Mouse (Mus musculus) c-Kit-positive CD71-positive TER-119-negative erythroid progenitor cells, embryonic 14.5 days (primary cell): ENCODE results near the gene Anks1.
"Not testable (repeated sequence)": the region's sequence is repeated elsewhere in the genome, so short reads cannot be mapped to it uniquely, and the experiment has no call there.

Experiments
- DNase-seq: peaks from one replicate; pipeline ENCODE4 v3.0.0-alpha.2; 2013; ENCODE audit warnings: low read depth

Anks1 gene

GRCm38 (mm10) chr17:27966508-27967021 lies 57.5 kb downstream of the Anks1 start:
- no peak for DNase-seq

- no peak for DNase-seq
These were observed 58.4 kb downstream of the Anks1 start for GRCm38 (mm10) chr17:27967529-27967928.

GRCm38 (mm10) chr17:27968033-27968750 lies 59.1 kb downstream of the Anks1 start:
- DNase-seq: no peak

- DNase-seq: no peak
These were observed 59.8 kb downstream of the Anks1 start for GRCm38 (mm10) chr17:27968903-27969302.

- DNase-seq: no peak
These were observed 60.3 kb downstream of the Anks1 start for GRCm38 (mm10) chr17:27969365-27969764.

GRCm38 (mm10) chr17:27969896-27970295 lies 60.8 kb downstream of the Anks1 start:
- DNase-seq: no peak

GRCm38 (mm10) chr17:27970305-27970704 lies 61.2 kb downstream of the Anks1 start:
- no peak for DNase-seq

- DNase-seq: no peak
These were observed 62.4 kb downstream of the Anks1 start for GRCm38 (mm10) chr17:27971496-27971895.

- no peak for DNase-seq
These were observed 64.2 kb downstream of the Anks1 start for GRCm38 (mm10) chr17:27973337-27973736.

- no peak for DNase-seq
These were observed 67.2 kb downstream of the Anks1 start for GRCm38 (mm10) chr17:27976266-27976665.

- DNase-seq: no peak
These were observed 68.0 kb downstream of the Anks1 start for GRCm38 (mm10) chr17:27977008-27977636.

- DNase-seq: no peak
These were observed 71.4 kb downstream of the Anks1 start for GRCm38 (mm10) chr17:27980391-27980955.

- DNase-seq: no peak
These were observed 72.5 kb downstream of the Anks1 start for GRCm38 (mm10) chr17:27981451-27982069.

- DNase-seq: not testable (repeated sequence)
These were observed 73.0 kb downstream of the Anks1 start for GRCm38 (mm10) chr17:27982070-27982457.

- no peak for DNase-seq
These were observed 73.7 kb downstream of the Anks1 start for GRCm38 (mm10) chr17:27982712-27983266.

- DNase-seq: no peak
These were observed 75.3 kb downstream of the Anks1 start for GRCm38 (mm10) chr17:27984421-27984820.

- DNase-seq: no peak
These were observed 77.0 kb downstream of the Anks1 start for GRCm38 (mm10) chr17:27986106-27986505.

GRCm38 (mm10) chr17:27989807-27990542 lies 80.9 kb downstream of the Anks1 start:
- DNase-seq: peak; percentile 66

GRCm38 (mm10) chr17:27994001-27994944 lies 85.2 kb downstream of the Anks1 start:
- no peak for DNase-seq

GRCm38 (mm10) chr17:27996320-27996719 lies 87.2 kb downstream of the Anks1 start:
- no peak for DNase-seq
